Mouse (Mus musculus) v-Abl transformed pro-B cells (cell line): ENCODE measurements around the gene Dll3.
"Not testable (repeated sequence)": the region's sequence is repeated elsewhere in the genome, so short reads cannot be mapped to it uniquely, and the experiment has no call there.

ENCODE experiments used
- in situ Hi-C, 2 experiments: fragments of 400-800 bp; cut with MboI; formaldehyde crosslinking; loops; one replicate each; pipeline ENCODE4 v1.15.1; 2025; ENCODE audit not compliant: unreplicated experiment in 2 of 2

The Dll3 gene

GRCm38 (mm10) chr7:28267129-28268041 is 34.7 kb downstream of the Dll3 start, which contains the start of gene Eid2:
Gene Eid2, plus strand, starts transcription at chr7:28267881.
- in situ Hi-C loops, result no loop called here

- in situ Hi-C loops, result no loop called here
Measured at GRCm38 (mm10) chr7:28265391-28265790, 36.6 kb downstream of the Dll3 start.

- in situ Hi-C loops, result no loop called here
Measured at GRCm38 (mm10) chr7:28263786-28264185, 38.3 kb downstream of the Dll3 start.

GRCm38 (mm10) chr7:28262861-28263260 is 39.2 kb downstream of the Dll3 start:
- in situ Hi-C loops, result no loop called here

GRCm38 (mm10) chr7:28255476-28255875 is 46.6 kb downstream of the Dll3 start:
- in situ Hi-C loops, result no loop called here

GRCm38 (mm10) chr7:28254591-28254990 is 47.4 kb downstream of the Dll3 start:
- in situ Hi-C loops, result no loop called here

GRCm38 (mm10) chr7:28251976-28252375 is 50.1 kb downstream of the Dll3 start:
- in situ Hi-C loops, result no loop called here

GRCm38 (mm10) chr7:28248957-28249356 is 53.1 kb downstream of the Dll3 start:
- in situ Hi-C loops, result no loop called here

GRCm38 (mm10) chr7:28243943-28244342 is 58.1 kb downstream of the Dll3 start:
- in situ Hi-C loops, result not testable (repeated sequence)
